Mouse (Mus musculus) hindbrain, embryonic 10.5 days (tissue): ENCODE measurements around the gene Vps8. TPM values are rescaled to one million over a fixed set of nuclear protein-coding genes. Genes with fewer than 3 reads are reported as not detected.

Source experiments
- DNase-seq: peaks from one replicate; pipeline ENCODE4 v3.0.0-alpha.2; 2017; ENCODE audit warnings: low spot score
- H3K27ac ChIP-seq: fragments of 300-500 bp; sonication (generic); 2 replicates; pipeline ENCODE4 v1.5.1; 2016; ENCODE audit warnings: mild to moderate bottlenecking, moderate library complexity
- H3K27me3 ChIP-seq: fragments of 300-500 bp; sonication (generic); 2 replicates; pipeline ENCODE4 v1.6.1; 2016; ENCODE audit warnings: mild to moderate bottlenecking; ENCODE audit not compliant: poor library complexity, insufficient read depth, severe bottlenecking
- H3K36me3 ChIP-seq: fragments of 300-500 bp; sonication (generic); 2 replicates; pipeline ENCODE4 v1.6.1; 2016; ENCODE audit warnings: mild to moderate bottlenecking, moderate library complexity
- H3K4me1 ChIP-seq: fragments of 300-500 bp; sonication (generic); replicated peaks from 2 replicates; pipeline ENCODE4 v1.6.1; 2016; ENCODE audit warnings: mild to moderate bottlenecking
- H3K4me3 ChIP-seq: fragments of 300-500 bp; sonication (generic); 2 replicates; pipeline ENCODE4 v1.5.1; 2016; ENCODE audit warnings: mild to moderate bottlenecking, moderate library complexity
- H3K9me3 ChIP-seq: fragments of 300-500 bp; sonication (generic); 2 replicates; pipeline ENCODE4 v1.6.1; 2016; ENCODE audit warnings: mild to moderate bottlenecking, moderate library complexity
- WGBS: fragments of 180-500 bp; shearing (Covaris S2); methylation state at CpG from one replicate; pipeline ENCODE4 v1.1.7; 2016; 5-methylcytosine and 5-hydroxymethylcytosine counted together
- polyA plus RNA-seq: library from polyadenylated mRNA; unstranded; fragments of >200 nt; fragmentation: Nextera tagmentation; extraction: Ambion mirVana; gene quantifications from 2 replicates; pipeline ENCODE4 v1.2.1, GENCODE M21; 2016

Gene Vps8
- polyA plus RNA-seq, 1 experiment from 2014 or later: 23.8 TPM

DNA sequence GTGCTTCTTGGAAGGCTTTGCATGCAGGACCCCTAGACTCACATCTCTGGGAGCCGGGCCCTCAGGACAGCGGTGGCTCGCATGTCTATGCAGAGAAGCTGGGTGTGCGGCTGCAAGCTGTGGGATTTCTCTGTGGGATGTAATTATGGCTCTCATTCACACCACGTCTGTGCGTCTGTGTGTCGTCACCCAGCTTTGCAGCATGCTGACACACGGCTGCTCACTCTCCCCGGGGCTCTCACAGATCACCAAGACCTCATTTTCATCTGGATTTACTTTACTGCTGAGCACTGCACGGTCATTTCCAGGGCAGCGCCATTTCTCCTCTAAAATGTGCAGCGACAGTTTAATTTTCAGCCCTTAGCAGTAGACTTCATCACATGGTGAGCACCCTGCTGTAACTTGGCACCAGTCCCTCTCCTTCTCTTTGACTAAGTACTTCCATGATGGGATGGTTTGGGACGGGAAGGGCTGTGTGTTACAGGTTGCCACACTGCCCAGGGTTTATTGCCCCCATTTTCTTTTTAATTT lies 205.2 kb downstream of the Vps8 start:
- no peak overlapping the region for H3K27ac ChIP-seq
- no peak for DNase-seq
- H3K4me3 ChIP-seq: no peak overlapping the region
- H3K4me1 ChIP-seq: peaks cover 17% of the 10 kb centered on the region
- WGBS: 72% methylated on average over 13 of the region's 13 CpGs
- no peaks in the 10 kb centered on the region for H3K36me3 ChIP-seq
- no peaks in the 10 kb centered on the region for H3K9me3 ChIP-seq
- H3K27me3 ChIP-seq: no peaks in the 10 kb centered on the region

DNA sequence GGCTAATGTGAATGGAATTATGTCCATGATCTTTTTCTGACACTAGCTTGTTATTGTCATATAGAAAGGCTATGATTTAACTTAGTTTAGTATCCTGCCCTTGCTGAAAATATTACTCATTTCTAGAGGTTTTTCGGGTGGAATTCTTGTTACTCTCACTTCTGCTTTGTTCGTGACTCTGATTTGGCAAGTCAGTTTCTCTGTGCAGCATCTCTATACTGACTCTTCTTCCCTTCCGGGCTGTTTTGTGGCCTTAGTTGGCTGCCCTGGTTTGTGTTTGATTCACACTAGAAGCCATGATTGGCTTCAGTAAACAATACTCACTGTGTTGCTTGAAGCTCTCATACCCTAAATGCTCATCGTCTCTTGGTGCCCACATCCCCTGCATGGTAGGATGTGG lies 207.7 kb downstream of the Vps8 start:
- WGBS: 89% methylated on average over 4 of the region's 4 CpGs
- Histone ChIP-seq H3K36me3 (no peaks in the 10 kb centered on the region), H3K27ac (no peak overlapping the region), H3K4me3 (no peak overlapping the region), H3K4me1 (peaks cover 17% of the 10 kb centered on the region), H3K27me3 (no peaks in the 10 kb centered on the region), H3K9me3 (no peaks in the 10 kb centered on the region)
- DNase-seq: no peak

DNA sequence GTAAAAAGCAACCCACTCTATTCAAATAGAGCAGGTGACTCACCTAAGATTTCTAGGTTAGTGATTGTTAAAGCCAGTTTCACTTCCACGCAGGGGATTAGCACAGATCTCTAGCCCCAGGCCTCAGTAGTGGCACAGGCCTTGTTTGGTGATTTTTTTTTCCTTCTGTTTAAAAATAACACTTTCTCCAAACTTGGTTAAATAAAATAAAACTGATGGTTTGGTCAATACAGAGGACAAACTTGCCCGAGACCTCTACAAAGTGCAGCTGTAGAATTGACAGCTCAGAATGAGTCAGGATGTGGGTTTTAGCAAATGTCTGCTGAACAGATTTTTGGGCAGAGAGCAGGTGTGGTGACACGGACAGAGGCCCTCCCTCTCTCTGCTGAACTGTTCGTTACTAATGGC lies 208.9 kb downstream of the Vps8 start:
- Histone ChIP-seq H3K27ac (no peak overlapping the region), H3K36me3 (no peaks in the 10 kb centered on the region), H3K27me3 (no peaks in the 10 kb centered on the region), H3K4me1 (peaks cover 11% of the 10 kb centered on the region), H3K4me3 (no peak overlapping the region), H3K9me3 (no peaks in the 10 kb centered on the region)
- no peak for DNase-seq
- 87% methylated on average over 4 of the region's 4 CpGs for WGBS

DNA sequence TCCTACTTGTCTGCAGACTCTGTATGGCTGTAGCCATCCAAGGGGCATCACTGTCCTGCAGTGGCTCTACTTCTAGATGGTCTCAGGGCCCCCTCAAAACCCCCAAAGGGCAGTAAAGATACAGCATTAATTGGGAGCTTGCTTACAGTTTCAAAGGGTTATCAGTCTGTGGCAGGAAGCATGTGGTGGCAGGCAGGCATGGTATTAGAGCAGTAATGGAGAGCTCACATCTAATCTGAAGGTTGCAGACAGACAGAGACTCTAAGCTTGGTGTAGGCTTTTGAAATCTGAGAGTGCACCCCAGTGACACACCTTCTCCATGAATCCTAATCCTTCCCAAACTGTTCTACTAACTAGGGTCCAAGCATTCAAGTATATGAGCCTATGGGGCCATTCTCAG lies 211.5 kb downstream of the Vps8 start:
- 0 out of 2 replicates have a peak, but pooled peaks cover 3% of the 10 kb centered on the region for H3K36me3 ChIP-seq
- no peak for DNase-seq
- H3K9me3 ChIP-seq: no peaks in the 10 kb centered on the region
- H3K4me1 ChIP-seq: no peaks in the 10 kb centered on the region
- no peak overlapping the region for H3K4me3 ChIP-seq
- no peaks in the 10 kb centered on the region for H3K27me3 ChIP-seq
- H3K27ac ChIP-seq: no peak overlapping the region

DNA sequence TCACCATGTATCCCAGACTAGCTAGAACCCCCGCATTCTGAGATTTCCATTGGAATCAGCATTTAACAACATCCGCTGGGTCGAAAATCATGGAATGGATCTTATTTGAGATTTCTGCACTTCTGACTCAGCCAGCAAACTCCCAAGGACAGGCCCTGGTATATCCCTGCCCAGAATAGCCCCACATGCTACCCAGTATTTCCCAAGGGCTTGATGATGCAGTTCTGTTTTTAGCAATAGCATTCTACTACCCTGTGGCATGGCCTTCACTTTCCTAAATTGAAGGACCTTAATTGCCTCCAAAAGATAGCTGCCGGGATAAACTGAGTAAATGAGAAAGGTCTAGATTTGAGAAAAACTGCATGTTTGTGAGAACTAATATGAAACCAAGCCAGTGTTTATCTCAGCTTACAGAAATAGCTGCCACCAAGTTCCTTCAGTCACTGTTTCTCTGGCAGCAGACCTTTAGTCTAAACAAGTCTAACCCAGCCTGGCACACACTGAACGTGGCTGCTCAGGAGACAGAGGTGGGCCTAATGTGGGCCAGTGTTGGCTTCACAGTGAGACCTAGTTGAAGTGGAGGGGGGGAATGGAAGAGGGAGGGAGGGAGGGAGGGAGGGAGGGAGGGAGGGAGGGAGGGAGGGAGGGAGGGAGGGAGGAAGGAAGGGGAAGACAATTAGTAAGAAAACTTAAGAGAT lies 213.4 kb downstream of the Vps8 start:
- 0 out of 2 replicates have a peak, but pooled peaks cover 3% of the 10 kb centered on the region for H3K36me3 ChIP-seq
- no peaks in the 10 kb centered on the region for H3K27me3 ChIP-seq
- 92% methylated on average over 5 of the region's 5 CpGs for WGBS
- no peak overlapping the region for H3K4me3 ChIP-seq
- H3K9me3 ChIP-seq: no peaks in the 10 kb centered on the region
- peaks cover 5% of the 10 kb centered on the region; the same call in 1 of the 2 replicates for H3K4me1 ChIP-seq
- DNase-seq: no peak
- no peak overlapping the region for H3K27ac ChIP-seq

DNA sequence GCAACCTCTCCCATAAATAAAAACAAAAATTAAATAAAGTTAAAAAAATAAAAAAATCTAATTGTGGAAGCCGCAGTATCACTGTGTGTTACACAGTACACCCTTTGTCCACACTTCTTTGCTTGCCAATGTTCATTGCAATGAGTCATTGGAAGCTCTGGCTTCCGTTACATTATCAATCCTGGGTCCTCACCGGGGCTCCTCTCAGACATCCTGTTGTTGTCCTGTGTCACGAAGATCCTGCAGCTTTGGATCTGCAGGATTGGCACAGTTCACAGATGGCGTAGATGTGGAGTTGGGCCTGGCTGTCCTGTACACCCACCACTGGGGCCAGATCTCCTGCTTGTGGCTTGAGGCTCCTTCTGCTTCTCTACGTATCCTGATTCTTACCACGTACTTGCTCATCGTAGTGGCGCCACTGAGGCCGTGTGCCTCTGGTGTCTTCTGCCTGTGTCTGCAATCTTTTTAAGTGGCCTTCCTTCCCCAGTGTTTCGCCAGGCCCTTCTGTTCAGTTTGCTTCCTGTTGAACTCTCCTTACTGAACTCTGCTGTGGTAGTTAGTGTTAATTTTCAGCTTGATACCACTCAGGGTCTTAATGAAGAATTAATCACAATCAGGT lies 214.4 kb downstream of the Vps8 start:
- 93% methylated on average over 11 of the region's 11 CpGs for WGBS
- no peak for DNase-seq
- no peaks in the 10 kb centered on the region for H3K27me3 ChIP-seq
- H3K36me3 ChIP-seq: 0 out of 2 replicates have a peak, but pooled peaks cover 6% of the 10 kb centered on the region
- H3K9me3 ChIP-seq: no peaks in the 10 kb centered on the region
- H3K4me1 ChIP-seq: peaks cover 9% of the 10 kb centered on the region; the same call in 1 of the 2 replicates
- H3K4me3 ChIP-seq: no peak overlapping the region
- H3K27ac ChIP-seq: 0 out of 2 replicates have a peak overlapping the region, but pooled peaks have one; percentile 9

DNA sequence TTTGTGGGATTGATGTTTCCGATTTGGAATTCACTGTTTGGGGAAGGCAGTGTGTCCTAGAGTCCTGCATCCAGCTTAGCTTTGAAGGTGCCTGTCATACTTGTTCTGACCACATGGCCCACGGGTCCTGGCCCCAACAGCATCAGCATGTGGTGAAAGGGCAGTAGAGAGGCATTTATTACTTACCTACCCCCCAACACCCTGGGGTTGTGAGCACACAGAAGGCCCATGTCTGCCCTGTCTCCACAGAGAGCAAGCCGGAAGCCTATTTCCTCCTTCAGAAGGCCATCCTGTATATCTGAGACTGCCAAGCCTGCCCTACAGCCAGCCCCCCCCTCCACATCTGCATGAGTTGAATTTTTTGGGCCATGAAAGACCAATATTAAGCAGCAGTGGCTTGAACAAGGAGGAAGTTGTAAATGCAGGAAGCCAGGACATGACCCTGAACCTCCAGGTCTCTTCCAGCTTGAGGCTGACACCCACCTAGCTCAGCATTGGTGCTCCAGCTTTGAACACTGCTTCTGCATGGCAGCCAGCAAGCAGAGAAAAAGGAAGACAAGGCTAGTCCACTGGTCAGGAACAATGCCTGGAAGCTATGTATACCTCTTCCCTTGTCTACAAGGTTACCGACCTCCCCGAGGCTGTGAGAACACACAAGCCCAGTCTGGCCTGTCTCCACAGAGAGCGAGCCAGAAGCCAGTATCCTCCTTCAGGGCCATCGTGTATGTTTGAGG lies 218.0 kb downstream of the Vps8 start:
- Histone ChIP-seq H3K27ac (peak overlapping the region; percentile 29; the same call in 1 of the 2 replicates), H3K4me1 (peaks cover 22% of the 10 kb centered on the region), H3K9me3 (no peaks in the 10 kb centered on the region), H3K27me3 (no peaks in the 10 kb centered on the region), H3K4me3 (no peak overlapping the region), H3K36me3 (peaks cover 15% of the 10 kb centered on the region; the same call in 1 of the 2 replicates)
- DNase-seq: no peak
- WGBS: 85% methylated on average over 7 of the region's 7 CpGs

DNA sequence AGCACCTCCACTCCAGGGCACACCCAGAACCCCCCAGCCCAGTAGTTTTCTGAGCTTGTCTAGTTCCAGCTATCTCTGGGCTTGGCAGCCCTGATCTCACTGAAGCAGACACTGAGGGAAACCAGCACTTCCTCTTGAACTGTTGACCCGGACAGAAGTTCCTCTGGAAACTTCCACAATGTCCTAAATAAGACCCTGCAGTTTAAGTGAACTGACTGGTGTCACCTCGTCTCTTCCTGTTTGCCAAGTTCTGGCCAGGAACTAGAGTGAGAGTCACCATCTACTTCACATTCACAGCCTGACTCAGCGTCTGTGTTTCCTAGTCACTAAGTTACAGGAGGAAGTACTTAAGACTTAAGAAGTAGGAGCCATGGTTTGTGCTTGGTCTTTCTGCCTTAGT lies 219.0 kb downstream of the Vps8 start:
- H3K27me3 ChIP-seq: no peaks in the 10 kb centered on the region
- H3K9me3 ChIP-seq: no peaks in the 10 kb centered on the region
- no peak overlapping the region for H3K4me3 ChIP-seq
- peaks cover 15% of the 10 kb centered on the region; the same call in 1 of the 2 replicates for H3K36me3 ChIP-seq
- H3K4me1 ChIP-seq: peaks cover 30% of the 10 kb centered on the region
- no peak for DNase-seq
- peak overlapping the region; percentile 62; the same call in 1 of the 2 replicates for H3K27ac ChIP-seq
- WGBS: 88% methylated on average over 3 of the region's 3 CpGs

DNA sequence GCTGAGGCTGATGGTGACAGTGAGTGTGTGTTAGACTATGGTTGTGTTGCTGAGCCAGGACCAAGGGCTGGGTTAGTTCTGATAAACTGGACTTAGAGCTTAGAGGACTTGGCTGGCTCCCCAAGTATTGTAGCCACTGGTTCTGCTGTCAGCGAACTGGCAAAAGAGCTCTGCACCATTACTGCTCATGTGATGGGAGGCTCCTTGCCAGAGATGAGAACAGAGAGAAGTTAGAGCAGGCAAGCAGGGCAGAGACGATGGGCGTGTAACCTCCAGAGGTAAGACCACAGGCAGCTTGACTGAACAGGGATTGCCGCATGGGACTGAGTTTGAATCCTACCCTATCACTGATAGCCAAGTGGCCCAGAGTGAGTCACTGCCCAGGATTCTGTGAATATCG lies 220.0 kb downstream of the Vps8 start:
- H3K36me3 ChIP-seq: peaks cover 18% of the 10 kb centered on the region; the same call in 1 of the 2 replicates
- 0 out of 2 replicates have a peak overlapping the region, but pooled peaks have one; percentile 8 for H3K27ac ChIP-seq
- 95% methylated on average over 5 of the region's 5 CpGs for WGBS
- DNase-seq: no peak
- H3K27me3 ChIP-seq: no peaks in the 10 kb centered on the region
- H3K4me1 ChIP-seq: peaks cover 30% of the 10 kb centered on the region
- H3K9me3 ChIP-seq: no peaks in the 10 kb centered on the region
- no peak overlapping the region for H3K4me3 ChIP-seq

DNA sequence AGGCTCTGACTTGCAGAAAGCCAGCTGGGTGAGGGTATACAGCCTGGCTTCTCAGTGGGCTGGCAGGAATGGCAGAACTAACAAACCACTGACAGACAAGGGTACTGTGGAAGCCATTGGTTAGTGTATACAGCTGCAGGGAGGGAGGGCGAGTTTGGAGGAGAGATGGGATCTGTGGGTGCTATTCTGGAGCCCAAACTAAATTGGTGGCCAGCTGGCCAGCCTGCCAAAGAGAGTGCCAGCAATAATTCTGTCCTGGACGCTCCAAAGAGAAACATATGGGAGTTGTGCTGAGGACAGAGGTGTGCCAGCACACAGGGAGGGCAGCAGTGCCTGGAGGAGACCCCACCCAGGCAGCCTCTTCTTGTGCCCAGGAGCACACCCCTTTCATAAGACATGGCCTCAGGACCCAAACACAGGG lies 220.7 kb downstream of the Vps8 start:
- Histone ChIP-seq H3K9me3 (no peaks in the 10 kb centered on the region), H3K4me1 (peaks cover 30% of the 10 kb centered on the region), H3K4me3 (no peak overlapping the region), H3K27ac (peak overlapping the region; percentile 82), H3K27me3 (no peaks in the 10 kb centered on the region), H3K36me3 (peaks cover 20% of the 10 kb centered on the region)
- no peak for DNase-seq
- WGBS: 78% methylated on average over 2 of the region's 2 CpGs

DNA sequence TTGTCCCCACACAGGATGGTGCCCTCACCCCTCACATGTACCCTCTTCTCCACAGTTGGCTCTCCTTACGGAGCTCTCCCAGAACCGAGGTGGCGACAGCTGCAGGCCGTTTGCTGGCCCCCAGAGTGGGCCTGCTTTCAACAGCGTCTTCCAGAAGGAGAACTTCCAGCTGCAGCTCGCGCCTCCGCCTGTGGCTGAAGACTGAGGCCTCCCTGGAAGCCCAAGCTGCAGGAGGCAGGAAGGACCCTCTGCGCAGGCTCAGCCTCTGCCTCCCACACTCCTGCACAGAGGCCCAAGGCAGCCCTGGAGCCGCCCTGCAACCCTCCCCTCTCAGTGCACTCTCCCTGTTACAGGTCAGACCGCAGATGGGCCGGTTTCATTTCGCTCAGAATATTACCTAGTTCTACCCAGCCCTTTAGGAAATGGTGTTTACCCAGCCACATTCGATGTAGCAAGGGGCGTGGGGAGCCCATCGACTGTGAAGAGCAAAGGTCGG lies 221.2 kb downstream of the Vps8 start:
- Histone ChIP-seq H3K27ac (peak overlapping the region; percentile 82), H3K9me3 (no peaks in the 10 kb centered on the region), H3K36me3 (peaks cover 18% of the 10 kb centered on the region), H3K4me1 (peaks cover 30% of the 10 kb centered on the region), H3K4me3 (no peak overlapping the region), H3K27me3 (no peaks in the 10 kb centered on the region)
- 50% methylated on average over 17 of the region's 17 CpGs for WGBS
- DNase-seq: peak; percentile 18

DNA sequence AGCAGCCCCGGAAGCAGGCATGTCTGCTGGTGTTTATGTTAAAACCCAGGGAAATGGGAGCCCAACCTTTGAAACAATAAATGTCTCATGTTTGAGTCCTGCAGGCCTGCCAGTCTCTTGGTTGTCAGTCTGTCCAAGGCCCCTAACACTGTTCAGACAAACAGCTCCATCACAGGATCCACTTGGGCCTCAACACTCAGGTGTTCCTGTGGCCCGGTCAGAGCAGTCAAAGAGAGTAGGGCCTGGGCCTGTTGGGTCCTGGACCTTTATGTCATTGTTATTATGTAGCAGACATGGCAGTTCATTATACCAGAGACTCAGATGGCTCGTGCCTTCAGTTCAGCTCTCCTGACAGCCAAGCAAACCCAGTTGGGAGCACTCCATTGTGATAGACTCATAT lies 221.7 kb downstream of the Vps8 start:
- WGBS: 64% methylated on average over 3 of the region's 3 CpGs
- Histone ChIP-seq H3K36me3 (peaks cover 19% of the 10 kb centered on the region), H3K27ac (peak overlapping the region; percentile 82), H3K4me1 (peaks cover 30% of the 10 kb centered on the region), H3K27me3 (no peaks in the 10 kb centered on the region), H3K9me3 (no peaks in the 10 kb centered on the region), H3K4me3 (no peak overlapping the region)
- DNase-seq: no peak
